Mouse (Mus musculus) gastrocnemius, adult 8-10 months (tissue): ENCODE measurements around the gene Rab11fip2. TPM values are rescaled to one million over a fixed set of nuclear protein-coding genes. Genes with fewer than 3 reads are reported as not detected.

ENCODE experiments used
- DNase-seq, 2 experiments: peaks; one replicate each; pipeline ENCODE4 v3.0.0; 2022; ENCODE audit warnings: low spot score in 2 of 2
- total RNA-seq, 4 experiments: library from RNA; stranded (reverse); gene quantifications; 2 replicates each; pipeline ENCODE4 v1.2.4; 2022

Rab11fip2 gene
- 10 to 100 TPM; 11.8 to 14.7 (median 12.7) TPM for total RNA-seq

- DNase-seq = peak; percentile 76 to 83
These were observed at the start of gene Rab11fip2 for GRCm38 (mm10) chr19:59943322-59943871. Gene Rab11fip2, minus strand, starts transcription at chr19:59943654.

GRCm38 (mm10) chr19:59981588-59981987 lies 38.1 kb upstream of the Rab11fip2 start:
- DNase-seq = no peak

GRCm38 (mm10) chr19:59954936-59955335 lies 11.5 kb upstream of the Rab11fip2 start:
- no peak for DNase-seq

GRCm38 (mm10) chr19:59949731-59950130 lies 6.3 kb upstream of the Rab11fip2 start:
- DNase-seq = no peak

GRCm38 (mm10) chr19:59942716-59943321 lies 635 bp downstream of the Rab11fip2 start:
- DNase-seq = no peak

- DNase-seq = peak in 1 of 2 experiments; percentile 7
These were observed 3.7 kb downstream of the Rab11fip2 start for GRCm38 (mm10) chr19:59939711-59940110.

GRCm38 (mm10) chr19:59932085-59932484 lies 11.4 kb downstream of the Rab11fip2 start:
- no peak for DNase-seq

- no peak for DNase-seq
These were observed 14.8 kb downstream of the Rab11fip2 start for GRCm38 (mm10) chr19:59928672-59929071.

- DNase-seq = no peak
These were observed 17.3 kb downstream of the Rab11fip2 start for GRCm38 (mm10) chr19:59926125-59926524.

GRCm38 (mm10) chr19:59920846-59921245 lies 22.6 kb downstream of the Rab11fip2 start:
- DNase-seq = no peak

GRCm38 (mm10) chr19:59917901-59918613 lies 25.4 kb downstream of the Rab11fip2 start:
- DNase-seq = no peak

GRCm38 (mm10) chr19:59911554-59911953 lies 31.9 kb downstream of the Rab11fip2 start:
- no peak for DNase-seq

GRCm38 (mm10) chr19:59905296-59906081 lies 38.0 kb downstream of the Rab11fip2 start:
- DNase-seq = no peak

- DNase-seq = no peak
These were observed 43.5 kb downstream of the Rab11fip2 start for GRCm38 (mm10) chr19:59899965-59900364.

- DNase-seq = no peak
These were observed 45.2 kb downstream of the Rab11fip2 start for GRCm38 (mm10) chr19:59898301-59898700.

GRCm38 (mm10) chr19:59889383-59889782 lies 54.1 kb downstream of the Rab11fip2 start:
- no peak for DNase-seq

GRCm38 (mm10) chr19:59888846-59889245 lies 54.6 kb downstream of the Rab11fip2 start:
- no peak for DNase-seq

GRCm38 (mm10) chr19:59887866-59888265 lies 55.6 kb downstream of the Rab11fip2 start:
- no peak for DNase-seq

- no peak for DNase-seq
These were observed 58.2 kb downstream of the Rab11fip2 start for GRCm38 (mm10) chr19:59885301-59885700.

- no peak for DNase-seq
These were observed 66.2 kb downstream of the Rab11fip2 start for GRCm38 (mm10) chr19:59877238-59877637.

- DNase-seq = no peak
These were observed 76.8 kb downstream of the Rab11fip2 start for GRCm38 (mm10) chr19:59866666-59867065.

- DNase-seq = no peak
These were observed 81.0 kb downstream of the Rab11fip2 start for GRCm38 (mm10) chr19:59862423-59862822.
